Mouse (Mus musculus) hindbrain, embryonic 15.5 days (tissue): ENCODE measurements around the gene Svs5. TPM values are rescaled to one million over a fixed set of nuclear protein-coding genes. Genes with fewer than 3 reads are reported as not detected.

Experiments used
- ATAC-seq: fragments of 200-750 bp; cut with Nextera tagmentation; 2 replicates; pipeline ENCODE4 v1.8.0; 2017; ENCODE audit warnings: low read depth, moderate number of reproducible peaks, moderate TSS enrichment; ENCODE audit not compliant: low FRiP score
- H3K27ac ChIP-seq: fragments of 300-500 bp; sonication (generic); replicated peaks from 2 replicates; pipeline ENCODE4 v1.5.1; 2015; ENCODE audit warnings: mild to moderate bottlenecking, inconsistent platforms
- H3K27me3 ChIP-seq: fragments of 300-500 bp; sonication (generic); 2 replicates; pipeline ENCODE4 v1.6.1; 2015; ENCODE audit warnings: control low read depth, inconsistent platforms
- H3K36me3 ChIP-seq: fragments of 300-500 bp; sonication (generic); 2 replicates; pipeline ENCODE4 v1.6.1; 2015; ENCODE audit warnings: control low read depth, inconsistent platforms
- H3K4me1 ChIP-seq: fragments of 300-500 bp; sonication (generic); replicated peaks from 2 replicates; pipeline ENCODE4 v1.6.1; 2015; ENCODE audit warnings: control low read depth, inconsistent platforms
- H3K4me2 ChIP-seq: fragments of 300-500 bp; sonication (generic); 2 replicates; pipeline ENCODE4 v1.6.1; 2015; ENCODE audit warnings: moderate library complexity, mild to moderate bottlenecking, inconsistent platforms
- H3K4me3 ChIP-seq: fragments of 300-500 bp; sonication (generic); 2 replicates; pipeline ENCODE4 v1.5.1; 2015; ENCODE audit warnings: mild to moderate bottlenecking, inconsistent platforms
- H3K9ac ChIP-seq: fragments of 300-500 bp; sonication (generic); 2 replicates; pipeline ENCODE4 v1.6.1; 2015; ENCODE audit warnings: inconsistent platforms
- H3K9me3 ChIP-seq: fragments of 300-500 bp; sonication (generic); 2 replicates; pipeline ENCODE4 v1.6.1; 2016; ENCODE audit warnings: control low read depth, inconsistent platforms
- WGBS: fragments of 180-500 bp; shearing (Covaris S2); methylation state at CpG from one replicate; pipeline ENCODE4 v1.1.7; 2015; 5-methylcytosine and 5-hydroxymethylcytosine counted together
- polyA plus RNA-seq: library from polyadenylated mRNA; unstranded; fragments of >200 nt; fragmentation: Nextera tagmentation; extraction: Ambion mirVana; gene quantifications from 2 replicates; pipeline ENCODE4 v1.2.1, GENCODE M21; 2015

The Svs5 gene
- polyA plus RNA-seq, 1 experiment from 2014 or later = not detected

DNA sequence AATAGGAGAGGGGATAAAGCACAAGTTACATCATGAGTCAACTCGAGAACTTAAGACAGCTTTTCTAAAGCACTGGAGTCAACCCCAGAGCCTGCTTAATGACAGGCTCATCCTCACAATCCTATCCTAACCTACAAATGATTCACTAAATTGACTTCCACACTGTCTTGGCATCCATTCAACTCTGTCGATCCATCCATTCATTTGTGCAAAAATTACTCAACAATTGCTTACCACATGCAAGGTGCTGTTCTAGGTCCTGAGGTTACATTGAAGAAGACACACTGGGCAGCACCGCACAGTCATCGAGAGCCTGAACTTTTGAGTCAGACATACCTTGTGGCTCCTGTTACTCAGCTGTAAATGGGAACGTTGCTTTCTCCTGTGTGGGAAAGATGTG lies 26.5 kb downstream of the Svs5 start:
- ATAC-seq = no peak
- H3K36me3 ChIP-seq = no peaks in the 10 kb centered on the region
- no peak overlapping the region for H3K4me2 ChIP-seq
- no peaks in the 10 kb centered on the region for H3K9me3 ChIP-seq
- no peak overlapping the region for H3K9ac ChIP-seq
- no peaks in the 10 kb centered on the region for H3K4me1 ChIP-seq
- H3K4me3 ChIP-seq = no peak overlapping the region
- WGBS = 84% methylated on average over 5 of the region's 5 CpGs
- H3K27ac ChIP-seq = no peak overlapping the region
- no peaks in the 10 kb centered on the region for H3K27me3 ChIP-seq

DNA sequence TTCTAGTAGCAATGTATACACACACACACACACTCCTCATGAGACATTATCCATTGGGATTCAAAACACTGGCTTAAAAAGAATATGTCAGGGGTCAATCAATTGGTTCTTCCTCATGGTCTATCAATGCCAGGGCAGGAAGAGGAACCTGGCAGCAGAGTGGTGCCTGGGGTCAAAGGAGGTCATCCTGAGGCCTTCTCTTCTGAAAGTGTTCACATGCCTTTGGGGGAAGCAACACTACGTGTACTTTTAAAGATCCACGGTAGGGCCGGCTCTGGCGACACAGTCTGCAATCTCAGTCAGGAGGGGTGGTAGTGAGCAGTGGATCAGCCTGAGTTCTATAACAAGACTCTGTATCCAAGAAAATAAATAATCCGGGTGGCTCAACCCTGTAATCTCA lies 27.1 kb downstream of the Svs5 start:
- WGBS = 73% methylated on average over 5 of the region's 5 CpGs
- H3K4me3 ChIP-seq = no peak overlapping the region
- no peaks in the 10 kb centered on the region for H3K27me3 ChIP-seq
- ATAC-seq = no peak
- H3K36me3 ChIP-seq = no peaks in the 10 kb centered on the region
- no peak overlapping the region for H3K27ac ChIP-seq
- H3K9ac ChIP-seq = no peak overlapping the region
- H3K4me1 ChIP-seq = no peaks in the 10 kb centered on the region
- no peaks in the 10 kb centered on the region for H3K9me3 ChIP-seq
- no peak overlapping the region for H3K4me2 ChIP-seq

DNA sequence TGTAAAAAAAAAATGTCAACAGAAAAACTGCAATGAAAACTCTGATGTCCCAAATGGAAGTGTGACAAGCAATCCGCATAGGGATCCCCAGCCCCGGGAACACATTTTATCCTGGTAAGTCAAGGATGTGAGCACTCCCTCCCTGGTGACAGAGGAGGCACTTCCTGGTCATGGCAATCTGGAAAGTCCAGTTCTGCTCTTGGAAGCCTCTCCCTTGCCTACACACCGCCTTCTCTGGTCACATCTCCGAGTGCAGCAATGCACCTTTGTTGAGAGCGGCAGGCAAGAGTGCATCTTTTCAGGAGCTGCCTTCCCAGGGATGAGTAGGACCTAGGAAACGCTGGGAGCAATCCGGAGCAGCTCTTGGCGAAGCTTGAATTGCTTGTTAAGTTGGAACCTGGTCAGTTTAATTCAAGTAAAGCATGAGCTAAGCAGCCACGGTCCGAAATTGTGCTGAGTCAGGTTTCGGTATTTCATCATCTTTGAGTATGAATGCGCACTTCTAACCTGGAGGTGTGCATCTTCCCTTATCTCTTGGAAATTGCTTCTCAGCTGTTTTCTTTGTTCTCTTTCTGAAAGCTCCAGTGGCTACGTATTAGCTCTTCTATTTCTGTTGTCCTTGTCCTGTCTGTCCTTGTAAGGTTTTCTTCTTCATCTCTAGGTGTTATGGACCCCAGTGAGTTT lies 28.6 kb downstream of the Svs5 start:
- H3K4me3 ChIP-seq = no peak overlapping the region
- H3K27ac ChIP-seq = no peak overlapping the region
- no peaks in the 10 kb centered on the region for H3K4me1 ChIP-seq
- no peak overlapping the region for H3K9ac ChIP-seq
- H3K4me2 ChIP-seq = no peak overlapping the region
- no peak for ATAC-seq
- no peaks in the 10 kb centered on the region for H3K36me3 ChIP-seq
- H3K9me3 ChIP-seq = no peaks in the 10 kb centered on the region
- WGBS = 32% methylated on average over 13 of the region's 13 CpGs
- no peaks in the 10 kb centered on the region for H3K27me3 ChIP-seq

DNA sequence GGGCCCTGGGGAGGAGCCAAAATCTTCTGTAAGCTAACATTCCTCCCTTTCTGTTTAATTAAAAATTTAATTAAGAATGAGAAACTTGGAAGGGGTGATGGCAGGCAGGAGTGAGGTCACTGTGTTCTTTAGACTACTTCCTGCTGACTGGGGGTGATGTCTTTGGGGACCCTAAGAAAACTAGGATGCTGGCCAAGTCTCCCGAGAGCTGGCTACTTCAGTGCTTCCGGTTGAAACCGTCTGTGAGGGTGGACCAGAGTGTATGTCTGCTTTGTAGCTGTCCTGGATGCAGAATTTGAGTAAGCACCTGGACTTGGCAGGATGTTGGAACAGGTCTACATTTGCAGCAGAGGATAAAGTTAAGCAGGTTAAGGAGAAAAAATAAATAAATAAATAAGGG lies 34.4 kb downstream of the Svs5 start:
- Histone ChIP-seq H3K27ac (no peak overlapping the region), H3K36me3 (no peaks in the 10 kb centered on the region), H3K9me3 (no peaks in the 10 kb centered on the region), H3K27me3 (no peaks in the 10 kb centered on the region), H3K4me2 (no peak overlapping the region), H3K4me3 (no peak overlapping the region), H3K9ac (no peak overlapping the region), H3K4me1 (no peaks in the 10 kb centered on the region)
- WGBS = 60% methylated on average over 3 of the region's 3 CpGs
- ATAC-seq = no peak

DNA sequence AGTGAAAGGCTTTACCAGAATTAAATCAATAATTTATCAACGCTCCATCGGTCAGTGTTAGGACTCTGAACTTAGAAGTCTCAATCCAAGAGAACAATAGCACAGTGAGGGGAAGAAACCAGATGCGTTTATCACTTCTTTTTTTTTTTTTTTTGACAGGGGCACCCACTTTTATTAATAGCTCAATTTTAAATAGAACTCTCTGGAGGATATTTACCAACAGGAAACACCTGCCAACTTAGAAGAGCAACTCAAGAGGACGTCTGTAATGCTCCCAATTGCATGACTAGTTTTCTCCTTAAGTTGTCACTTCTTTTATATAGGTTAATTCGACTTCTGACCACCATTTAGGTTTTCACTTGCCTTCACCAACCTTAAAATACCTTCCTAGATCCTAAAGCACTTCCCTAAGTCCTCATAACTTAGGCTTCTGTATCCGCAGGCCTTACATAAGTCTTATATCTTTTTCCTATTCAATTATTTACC lies 36.1 kb downstream of the Svs5 start:
- no peak overlapping the region for H3K4me3 ChIP-seq
- no peaks in the 10 kb centered on the region for H3K9me3 ChIP-seq
- 79% methylated on average over 6 of the region's 6 CpGs for WGBS
- no peak overlapping the region for H3K9ac ChIP-seq
- no peaks in the 10 kb centered on the region for H3K36me3 ChIP-seq
- no peak overlapping the region for H3K27ac ChIP-seq
- no peak overlapping the region for H3K4me2 ChIP-seq
- no peak for ATAC-seq
- no peaks in the 10 kb centered on the region for H3K4me1 ChIP-seq
- no peaks in the 10 kb centered on the region for H3K27me3 ChIP-seq

DNA sequence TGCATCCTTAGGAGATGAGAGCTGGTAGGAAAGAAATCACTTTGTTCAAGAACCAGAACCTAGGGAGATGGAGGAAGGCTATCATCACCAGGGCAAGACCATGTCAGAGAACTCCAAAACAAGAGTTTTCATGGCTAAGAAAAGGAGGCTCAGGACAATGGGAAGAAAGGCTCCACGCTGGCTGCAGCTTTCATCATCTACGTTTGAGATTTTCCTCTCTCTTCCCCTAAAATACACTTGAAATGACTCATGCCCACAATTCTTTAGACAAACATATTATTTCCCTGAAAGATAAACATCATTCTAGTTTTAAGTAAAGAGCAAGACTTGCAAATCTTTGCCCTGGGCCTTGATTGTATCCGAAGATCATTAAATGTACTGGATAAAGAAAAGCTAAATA lies 38.8 kb downstream of the Svs5 start:
- H3K4me2 ChIP-seq = no peak overlapping the region
- WGBS = 86% methylated on average over 3 of the region's 3 CpGs
- H3K36me3 ChIP-seq = no peaks in the 10 kb centered on the region
- ATAC-seq = no peak
- H3K4me1 ChIP-seq = no peaks in the 10 kb centered on the region
- no peak overlapping the region for H3K4me3 ChIP-seq
- H3K27me3 ChIP-seq = no peaks in the 10 kb centered on the region
- no peak overlapping the region for H3K9ac ChIP-seq
- no peaks in the 10 kb centered on the region for H3K9me3 ChIP-seq
- H3K27ac ChIP-seq = no peak overlapping the region

DNA sequence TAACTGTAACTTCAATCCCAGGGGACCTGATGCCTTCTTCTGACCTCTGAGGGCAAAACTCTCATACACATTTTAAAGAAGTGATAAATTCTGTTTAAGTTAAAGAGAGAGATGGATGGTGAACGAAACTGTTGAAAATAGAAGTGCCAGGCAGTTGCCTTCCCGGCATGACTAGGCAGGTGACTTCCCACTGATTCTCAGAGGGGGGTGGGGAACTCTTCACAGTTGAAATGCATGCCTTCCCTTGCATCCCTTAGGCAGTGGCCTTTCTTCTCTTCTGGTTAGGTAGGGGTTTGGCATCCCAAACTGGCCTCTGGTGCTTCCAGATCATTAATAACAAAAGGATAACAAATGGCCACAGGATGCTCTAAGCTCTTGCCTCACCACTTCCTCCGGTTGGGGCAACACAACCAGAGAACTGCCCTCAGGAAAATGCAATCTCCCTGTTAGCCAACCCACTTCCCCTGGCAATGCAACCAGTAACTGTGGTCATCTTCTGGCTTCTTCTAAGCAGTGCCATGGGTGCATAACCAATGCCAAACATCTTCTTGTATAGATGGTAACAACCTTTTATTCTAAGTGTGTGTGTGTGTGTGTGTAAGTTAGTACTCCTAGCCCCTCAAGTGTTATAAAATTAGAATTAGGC lies 40.0 kb downstream of the Svs5 start:
- no peaks in the 10 kb centered on the region for H3K27me3 ChIP-seq
- no peaks in the 10 kb centered on the region for H3K4me1 ChIP-seq
- H3K27ac ChIP-seq = no peak overlapping the region
- no peaks in the 10 kb centered on the region for H3K36me3 ChIP-seq
- 32% methylated on average over 3 of the region's 3 CpGs for WGBS
- H3K9ac ChIP-seq = no peak overlapping the region
- no peaks in the 10 kb centered on the region for H3K9me3 ChIP-seq
- no peak overlapping the region for H3K4me3 ChIP-seq
- ATAC-seq = no peak
- H3K4me2 ChIP-seq = no peak overlapping the region

DNA sequence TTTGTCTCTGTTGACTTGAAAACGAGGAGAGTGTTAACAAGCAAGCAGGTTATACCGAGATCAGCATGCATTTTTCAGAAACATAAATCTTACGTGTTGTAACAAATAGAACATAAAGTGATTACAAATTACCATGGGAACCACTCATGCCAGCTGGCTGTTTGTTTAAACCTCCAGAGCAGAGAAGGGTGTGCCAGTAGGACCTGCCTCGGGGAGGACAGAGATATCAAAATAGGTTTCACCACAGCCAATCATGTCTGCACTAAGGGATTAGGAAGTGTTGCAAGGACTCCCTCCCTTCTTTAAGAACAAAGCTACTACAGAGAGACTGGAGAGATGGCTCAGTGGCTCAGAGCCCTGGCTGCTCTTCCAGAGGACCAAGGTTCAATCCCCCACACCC lies 40.6 kb downstream of the Svs5 start:
- H3K4me2 ChIP-seq = no peak overlapping the region
- no peaks in the 10 kb centered on the region for H3K9me3 ChIP-seq
- no peak overlapping the region for H3K4me3 ChIP-seq
- no peak overlapping the region for H3K9ac ChIP-seq
- no peak for ATAC-seq
- no peaks in the 10 kb centered on the region for H3K4me1 ChIP-seq
- H3K36me3 ChIP-seq = no peaks in the 10 kb centered on the region
- H3K27ac ChIP-seq = no peak overlapping the region
- WGBS = 57% methylated on average over 4 of the region's 4 CpGs
- H3K27me3 ChIP-seq = no peaks in the 10 kb centered on the region

DNA sequence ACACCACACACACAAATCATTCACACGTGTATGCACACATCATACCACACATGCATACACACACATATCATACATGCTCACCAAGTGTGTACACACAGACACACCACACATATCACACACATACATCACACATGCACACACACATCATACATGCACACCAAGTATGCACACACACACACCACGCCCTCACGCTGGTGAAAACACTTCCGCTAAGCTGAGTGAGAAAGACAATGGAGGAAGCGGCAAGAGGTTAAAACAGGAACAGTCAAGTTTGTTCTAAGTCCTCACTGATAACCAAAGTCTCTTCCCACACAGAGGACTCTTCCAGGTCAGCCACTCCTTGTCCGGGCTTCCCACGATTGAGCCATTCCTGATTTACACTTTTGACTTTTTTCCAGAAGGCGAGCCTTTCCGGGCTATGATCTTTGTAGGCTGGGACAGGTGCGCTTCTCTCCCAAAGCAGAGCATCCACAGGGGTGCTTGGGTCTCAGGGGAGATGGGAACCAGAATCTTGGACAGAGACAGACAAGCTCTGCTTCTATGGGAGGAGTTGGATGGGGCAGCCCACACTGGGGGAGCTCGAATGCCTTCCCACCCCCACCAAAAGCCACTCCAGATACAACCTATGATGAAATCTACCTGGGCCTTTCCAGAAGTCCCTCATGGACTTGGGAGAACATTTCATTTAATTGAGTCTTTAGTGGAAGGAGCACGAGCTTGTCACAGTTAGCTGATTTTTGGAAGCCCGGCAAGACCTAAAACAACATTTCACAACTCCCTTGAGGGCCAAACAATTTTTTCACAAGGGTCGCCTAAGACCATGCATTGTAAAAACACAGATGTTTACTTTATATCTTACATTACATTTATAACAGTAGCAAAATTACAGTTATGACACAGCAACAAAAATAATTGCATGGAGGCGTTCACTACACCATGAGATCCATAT lies 45.2 kb downstream of the Svs5 start:
- Histone ChIP-seq H3K4me1 (no peaks in the 10 kb centered on the region), H3K9me3 (no peaks in the 10 kb centered on the region), H3K4me3 (no peak overlapping the region), H3K36me3 (no peaks in the 10 kb centered on the region), H3K27ac (no peak overlapping the region), H3K4me2 (no peak overlapping the region), H3K27me3 (no peaks in the 10 kb centered on the region), H3K9ac (no peak overlapping the region)
- WGBS = 89% methylated on average over 15 of the region's 15 CpGs
- ATAC-seq = no peak

DNA sequence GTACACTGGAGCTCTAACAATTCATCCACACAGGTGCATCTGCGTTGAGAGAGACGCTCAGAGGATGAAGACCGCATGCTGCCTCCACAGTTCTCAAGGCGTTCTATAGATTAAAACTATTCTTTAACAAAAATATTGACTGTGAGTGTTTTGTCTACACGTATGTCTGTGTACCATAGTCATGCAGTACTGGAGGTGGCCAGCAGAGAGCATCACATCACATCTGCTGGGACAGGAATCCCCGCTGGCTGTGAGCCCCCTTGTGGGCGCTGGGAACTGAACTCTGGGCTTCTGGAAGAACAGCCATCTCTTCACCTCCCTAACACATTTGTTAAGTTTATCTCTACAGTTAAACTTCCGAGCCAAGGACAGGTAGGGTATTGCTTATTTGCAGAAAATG lies 49.2 kb downstream of the Svs5 start:
- WGBS = 74% methylated on average over 8 of the region's 8 CpGs
- Histone ChIP-seq H3K27me3 (no peaks in the 10 kb centered on the region), H3K9me3 (no peaks in the 10 kb centered on the region), H3K36me3 (no peaks in the 10 kb centered on the region), H3K4me2 (no peak overlapping the region), H3K4me3 (no peak overlapping the region), H3K27ac (no peak overlapping the region), H3K9ac (no peak overlapping the region), H3K4me1 (peaks cover 11% of the 10 kb centered on the region)
- ATAC-seq = no peak

DNA sequence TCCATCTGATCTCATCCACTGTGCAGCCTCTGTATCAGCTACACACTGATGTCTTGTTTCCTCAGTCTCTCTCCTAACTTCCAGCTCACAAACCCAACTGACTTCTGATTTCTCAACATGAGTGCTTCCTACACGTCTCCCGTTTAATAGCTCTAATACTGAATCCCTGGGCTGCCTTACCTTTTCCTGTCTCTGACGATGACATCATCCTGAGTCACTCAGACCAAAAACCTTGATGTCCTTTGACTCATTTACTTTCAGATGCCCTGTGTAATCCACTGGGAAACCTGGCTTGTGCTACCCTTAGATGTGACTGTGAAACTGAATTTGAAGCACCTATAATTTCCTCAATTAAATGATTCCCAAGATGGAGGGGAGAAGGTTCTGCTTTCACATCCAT lies 50.4 kb downstream of the Svs5 start:
- Histone ChIP-seq H3K27me3 (peaks cover 5% of the 10 kb centered on the region; the same call in 1 of the 2 replicates), H3K9me3 (no peaks in the 10 kb centered on the region), H3K27ac (no peak overlapping the region), H3K4me1 (peaks cover 12% of the 10 kb centered on the region), H3K36me3 (no peaks in the 10 kb centered on the region), H3K4me3 (no peak overlapping the region), H3K9ac (no peak overlapping the region), H3K4me2 (no peak overlapping the region)
- ATAC-seq = no peak
- WGBS = 89% methylated on average over 3 of the region's 3 CpGs
